Mouse (Mus musculus) MEL (cell line): Measurements from ENCODE around the gene Sart3. TPM values are rescaled to one million over a fixed set of nuclear protein-coding genes. Genes with fewer than 3 reads are reported as not detected.

Experiments used
- DNase-seq: peaks from one replicate; pipeline ENCODE4 v3.0.0; 2011; ENCODE audit warnings: low read depth, low spot score
- H3K27ac ChIP-seq: 2 replicates; pipeline ENCODE4 v1.5.1; 2012; ENCODE audit warnings: low read depth, mild to moderate bottlenecking, control low read depth, low read length, moderate library complexity; ENCODE audit not compliant: control insufficient read depth
- H3K27me3 ChIP-seq, 2 experiments: fragments of 150-350 bp in 1 of 2; sonication (generic) in 1 of 2; 2 replicates each; pipeline ENCODE4 v1.6.1; 2012; ENCODE audit warnings: low read length in 2 of 2, mild to moderate bottlenecking in 2 of 2, improper control_type of control experiment in 1 of 2, moderate library complexity in 1 of 2; ENCODE audit not compliant: insufficient read depth in 2 of 2, control insufficient read depth in 1 of 2
- H3K36me3 ChIP-seq, 2 experiments: 2 replicates each; pipeline ENCODE4 v1.6.1; 2012 to 2014; ENCODE audit warnings: low read length in 2 of 2, improper control_type of control experiment in 1 of 2, inconsistent platforms in 1 of 2, mild to moderate bottlenecking in 1 of 2; ENCODE audit not compliant: insufficient read depth in 2 of 2, control insufficient read depth in 1 of 2
- H3K4me1 ChIP-seq, 2 experiments: fragments of 150-350 bp in 1 of 2; sonication (generic) in 1 of 2; 2 replicates each; pipeline ENCODE4 v1.6.1; 2012; ENCODE audit warnings: low read length in 2 of 2, improper control_type of control experiment in 1 of 2, mild to moderate bottlenecking in 1 of 2; ENCODE audit not compliant: insufficient read depth in 2 of 2, control insufficient read depth in 1 of 2
- H3K4me3 ChIP-seq, 2 experiments: fragments of 150-350 bp in 1 of 2; sonication (generic) in 1 of 2; 2 replicates each; pipeline ENCODE4 v1.5.1; 2012; ENCODE audit warnings: low read depth in 2 of 2, low read length in 2 of 2, mild to moderate bottlenecking in 2 of 2, moderate library complexity in 2 of 2, control low read depth in 1 of 2, improper control_type of control experiment in 1 of 2; ENCODE audit not compliant: control insufficient read depth in 1 of 2, insufficient read depth in 1 of 2
- H3K79me2 ChIP-seq: 2 replicates; pipeline ENCODE4 v1.6.1; 2012; ENCODE audit warnings: mild to moderate bottlenecking, low read length, moderate library complexity; ENCODE audit not compliant: control insufficient read depth, poor library complexity, insufficient read depth
- H3K9ac ChIP-seq: 2 replicates; pipeline ENCODE4 v1.6.1; 2012; ENCODE audit warnings: low read depth, mild to moderate bottlenecking, control low read depth, low read length, moderate library complexity; ENCODE audit not compliant: control insufficient read depth, poor library complexity, severe bottlenecking
- H3K9me3 ChIP-seq: fragments of 150-350 bp; sonication (generic); replicated peaks from 2 replicates; pipeline ENCODE4 v1.6.1; 2012; ENCODE audit warnings: mild to moderate bottlenecking, low read length, improper control_type of control experiment, moderate library complexity; ENCODE audit not compliant: insufficient read depth
- BHLHE40 ChIP-seq: IDR thresholded peaks from 2 replicates; pipeline ENCODE4 v1.6.1; 2012; ENCODE audit warnings: low read depth, mild to moderate bottlenecking, inconsistent platforms, low read length, improper control_type of control experiment, borderline replicate concordance
- ELF1 ChIP-seq: IDR thresholded peaks from 2 replicates; pipeline ENCODE4 v1.6.1; 2014; ENCODE audit warnings: low read depth, mild to moderate bottlenecking, inconsistent platforms, low read length, improper control_type of control experiment, moderate library complexity
- EP300 ChIP-seq, 2 experiments: IDR thresholded peaks; 2 replicates each; pipeline ENCODE4 v1.6.1; 2011; ENCODE audit warnings: improper control_type of control experiment in 2 of 2, low read length in 2 of 2, low read depth in 1 of 2, mild to moderate bottlenecking in 1 of 2
- GABPA ChIP-seq: IDR thresholded peaks from 2 replicates; pipeline ENCODE4 v1.6.1; 2012; ENCODE audit warnings: low read depth, mild to moderate bottlenecking, inconsistent platforms, low read length, improper control_type of control experiment, moderate library complexity
- GATA1 ChIP-seq: IDR thresholded peaks from 2 replicates; pipeline ENCODE4 v1.6.1; 2011; ENCODE audit warnings: low read depth, low read length, improper control_type of control experiment
- HCFC1 ChIP-seq: IDR thresholded peaks from 2 replicates; pipeline ENCODE4 v1.6.1; 2012; ENCODE audit warnings: low read depth, mild to moderate bottlenecking, inconsistent platforms, low read length, improper control_type of control experiment, moderate library complexity
- KAT2A ChIP-seq: conservative IDR thresholded peaks from 2 replicates; pipeline ENCODE4 v1.6.1; 2012; ENCODE audit warnings: low read depth, low read length, improper control_type of control experiment, inconsistent platforms
- MAX ChIP-seq: IDR thresholded peaks from 2 replicates; pipeline ENCODE4 v1.6.1; 2011; ENCODE audit warnings: low read length, improper control_type of control experiment
- MYB ChIP-seq: IDR thresholded peaks from 2 replicates; pipeline ENCODE4 v1.6.1; 2011; ENCODE audit warnings: mild to moderate bottlenecking, low read depth, low read length, improper control_type of control experiment
- MYC ChIP-seq: IDR thresholded peaks from 2 replicates; pipeline ENCODE4 v1.6.1; 2011; ENCODE audit warnings: low read depth, mild to moderate bottlenecking, low read length, improper control_type of control experiment, moderate library complexity
- POLR2A ChIP-seq, 2 experiments: IDR thresholded peaks; 2 replicates each; pipeline ENCODE4 v1.6.1; 2011 to 2012; ENCODE audit warnings: low read length in 2 of 2, mild to moderate bottlenecking in 2 of 2, control low read depth in 1 of 2, improper control_type of control experiment in 1 of 2, low read depth in 1 of 2, moderate library complexity in 1 of 2; ENCODE audit not compliant: control insufficient read depth in 1 of 2, insufficient read depth in 1 of 2, poor library complexity in 1 of 2
- POLR2AphosphoS2 ChIP-seq: IDR thresholded peaks from 2 replicates; pipeline ENCODE4 v1.6.1; 2011; ENCODE audit warnings: low read length, improper control_type of control experiment
- POLR2AphosphoS5 ChIP-seq: IDR thresholded peaks from 2 replicates; pipeline ENCODE4 v1.6.1; 2012; ENCODE audit warnings: low read depth, borderline replicate concordance, mild to moderate bottlenecking, inconsistent platforms, low read length, moderate library complexity, mixed read lengths
- TCF12 ChIP-seq: IDR thresholded peaks from 2 replicates; pipeline ENCODE4 v1.6.1; 2014; ENCODE audit warnings: low read depth, mild to moderate bottlenecking, inconsistent platforms, low read length, improper control_type of control experiment, moderate library complexity
- USF2 ChIP-seq, 2 experiments: IDR thresholded peaks; 2 replicates each; pipeline ENCODE4 v1.6.1; 2011 to 2012; ENCODE audit warnings: improper control_type of control experiment in 2 of 2, low read length in 2 of 2, borderline replicate concordance in 1 of 2, inconsistent platforms in 1 of 2, low read depth in 1 of 2, mild to moderate bottlenecking in 1 of 2; ENCODE audit not compliant: insufficient read depth in 1 of 2
- ZC3H11A ChIP-seq: IDR thresholded peaks from 2 replicates; pipeline ENCODE4 v1.6.1; 2012; ENCODE audit warnings: low read depth, mild to moderate bottlenecking, inconsistent platforms, low read length, improper control_type of control experiment
- polyA plus RNA-seq, 2 experiments: library from polyadenylated mRNA; stranded (reverse) in 1 of 2; unstranded in 1 of 2; fragments of >175 nt in 1 of 2; fragments of >200 nt in 1 of 2; gene quantifications; 2 replicates each; pipeline versions ENCODE4 v1.2.1 to v1.2.4; 2012; ENCODE audit warnings: low replicate concordance in 2 of 2, low read depth in 1 of 2; ENCODE audit not compliant: insufficient read length in 2 of 2, insufficient read depth in 1 of 2, missing spikeins in 1 of 2
- total RNA-seq: library from RNA; depleted of rRNA; stranded (reverse); fragments of 300-350 nt; gene quantifications from 2 replicates; pipeline ENCODE4 v1.2.3, GENCODE M21; 2012

Sart3 gene
- total and polyA plus RNA-seq, 3 experiments, result 41.4 to 74.4 TPM; not detected in 1

DNA sequence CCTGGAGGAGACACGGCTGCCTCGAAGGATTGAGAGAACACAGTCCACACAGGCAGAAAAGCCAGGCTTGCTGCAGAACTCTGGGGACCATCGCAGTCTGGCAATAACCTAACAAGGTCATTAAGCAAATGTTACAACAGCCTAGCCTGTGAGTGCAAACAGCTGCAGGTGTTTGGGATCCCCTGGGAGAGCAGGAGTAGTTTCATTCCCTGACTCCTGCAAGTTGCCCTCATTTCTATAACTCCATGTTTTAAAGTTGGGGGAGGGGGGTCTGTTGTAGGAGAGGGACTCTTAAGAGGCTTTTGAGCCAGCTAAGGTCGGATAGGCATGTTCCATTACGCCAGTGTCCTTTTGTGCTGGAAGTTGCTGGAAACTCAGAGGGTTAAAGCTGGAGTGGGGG lies 77.9 kb downstream of the Sart3 start:
- no peak for DNase-seq
- H3K9me3 ChIP-seq, result no peaks in the 10 kb centered on the region
- H3K27ac ChIP-seq, result no peak overlapping the region
- H3K4me1 ChIP-seq, result no peaks in the 10 kb centered on the region
- no peak overlapping the region for H3K4me3 ChIP-seq
- TF ChIP-seq MYB, result no peak
- no peak for TF ChIP-seq POLR2AphosphoS5
- no peak for TF ChIP-seq BHLHE40
- no peak for TF ChIP-seq ELF1
- no peak for TF ChIP-seq GATA1
- no peak for TF ChIP-seq GABPA
- TF ChIP-seq MYC, result no peak
- no peaks in the 10 kb centered on the region; a peak in 1 of 4 replicates for H3K27me3 ChIP-seq
- H3K36me3 ChIP-seq, result no peaks in the 10 kb centered on the region
- no peak overlapping the region for H3K9ac ChIP-seq
- H3K79me2 ChIP-seq, result no peaks in the 10 kb centered on the region

DNA sequence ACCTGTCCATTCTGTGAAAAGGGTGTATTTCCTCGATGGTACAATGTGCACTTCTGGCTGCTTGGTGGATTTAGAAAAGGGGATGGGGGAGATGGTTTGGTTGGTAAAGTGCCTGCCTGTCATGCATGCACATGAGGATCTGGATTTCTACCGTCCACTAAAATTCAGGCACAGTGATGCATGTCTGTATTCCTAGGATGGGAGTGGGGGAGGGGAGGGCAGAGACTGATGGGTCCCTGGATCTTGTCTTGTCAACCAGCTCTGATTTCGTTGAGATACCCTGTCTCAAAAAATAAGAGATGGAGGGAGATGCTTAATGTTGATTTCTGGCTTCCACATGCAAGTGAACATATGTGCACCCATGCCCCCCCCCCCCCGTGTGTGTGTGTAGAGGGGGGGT lies 78.3 kb downstream of the Sart3 start:
- TF ChIP-seq EP300 (IDR thresholded peaks at IDR 0.05; ENCODE audit: low read depth in 1 of 2, low read length in 2 of 2) (no peak), POLR2AphosphoS2 (no peak), KAT2A (no peak), GABPA (no peak), USF2 (IDR thresholded peaks at IDR 0.05; ENCODE audit: borderline replicate concordance in 1 of 2, insufficient read depth in 1 of 2, low read depth in 1 of 2, low read length in 2 of 2) (no peak), ZC3H11A (no peak), MYB (no peak), MAX (no peak), GATA1 (no peak), ELF1 (no peak), POLR2A (IDR thresholded peaks at IDR 0.05; ENCODE audit: control insufficient read depth in 1 of 2, insufficient read depth in 1 of 2, low read depth in 1 of 2, low read length in 2 of 2, poor library complexity in 1 of 2) (no peak), HCFC1 (no peak), TCF12 (no peak), POLR2AphosphoS5 (no peak)
- no peak for DNase-seq
- no peaks in the 10 kb centered on the region; a peak in 1 of 4 replicates for H3K27me3 ChIP-seq

More for the DNA sequence above, 78.3 kb downstream of the Sart3 start:
- Histone ChIP-seq H3K4me3 (no peak overlapping the region), H3K4me1 (no peaks in the 10 kb centered on the region), H3K79me2 (no peaks in the 10 kb centered on the region), H3K9ac (no peak overlapping the region), H3K9me3 (no peaks in the 10 kb centered on the region), H3K36me3 (no peaks in the 10 kb centered on the region), H3K27ac (no peak overlapping the region)
